Mouse (Mus musculus) neutrophil, adult 5-6 weeks (primary cell): ENCODE measurements around the gene Aggf1. TPM values are rescaled to one million over a fixed set of nuclear protein-coding genes. Genes with fewer than 3 reads are reported as not detected.

Source experiments
- ATAC-seq: fragments of 151-379, 151-347 bp; 2 replicates; pipeline ENCODE4 v1.8.0; 2017; ENCODE audit warnings: mild to moderate bottlenecking, moderate TSS enrichment; ENCODE audit not compliant: insufficient number of reproducible peaks, poor library complexity, low FRiP score, severe bottlenecking; ENCODE audit errors: extremely low read depth
- total RNA-seq: library from RNA; stranded (forward); fragments of 200-1000 nt; gene quantifications from 2 replicates; pipeline ENCODE4 v1.2.3, GENCODE M21; 2017

Aggf1 gene
- total RNA-seq, 1 experiment from 2014 or later, result 51.4 TPM

GRCm38 (mm10) chr13:95343470-95343869 is 31.7 kb downstream of the Aggf1 start:
- ATAC-seq, result no peak

GRCm38 (mm10) chr13:95336122-95336677 is 39.0 kb downstream of the Aggf1 start:
- no peak for ATAC-seq

GRCm38 (mm10) chr13:95332086-95332899 is 42.9 kb downstream of the Aggf1 start:
- no peak for ATAC-seq

GRCm38 (mm10) chr13:95330507-95330906 is 44.6 kb downstream of the Aggf1 start:
- ATAC-seq, result no peak

- no peak for ATAC-seq
Measured at GRCm38 (mm10) chr13:95328767-95329166, 46.4 kb downstream of the Aggf1 start.

- ATAC-seq, result no peak
Measured at GRCm38 (mm10) chr13:95327345-95327741, 47.8 kb downstream of the Aggf1 start.

- ATAC-seq, result no peak
Measured at GRCm38 (mm10) chr13:95326611-95327344, 48.4 kb downstream of the Aggf1 start.

DNA sequence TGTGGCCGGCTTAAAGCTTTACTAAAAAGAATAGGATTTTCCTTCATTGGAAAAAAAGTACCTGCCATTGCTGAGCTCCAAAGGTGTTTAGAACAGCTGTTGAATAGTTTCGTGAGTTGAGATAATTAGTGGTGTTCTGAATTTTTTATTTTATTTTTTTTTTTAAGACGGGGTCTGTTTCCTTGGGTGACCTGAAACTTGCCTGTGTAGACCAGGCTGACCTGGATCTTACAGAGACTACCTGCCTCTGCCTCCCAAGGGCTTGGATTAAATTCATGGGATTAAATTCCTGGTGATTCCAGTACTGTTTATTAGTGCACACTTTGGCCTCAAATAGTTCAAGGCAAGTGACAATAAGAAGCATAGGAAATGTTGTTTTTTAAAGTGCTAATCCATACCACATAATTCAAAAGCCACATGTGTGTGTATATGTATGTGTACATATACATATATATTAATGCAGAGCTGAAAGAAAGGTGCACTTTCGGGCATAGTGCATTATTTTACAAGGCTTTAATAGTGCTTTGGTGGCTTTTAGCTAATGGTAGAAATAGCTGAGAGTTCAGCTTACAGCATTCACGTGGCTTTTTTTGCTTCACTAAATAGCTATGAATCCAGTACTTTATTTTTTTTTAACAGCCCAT is 49.1 kb downstream of the Aggf1 start:
- no peak for ATAC-seq

GRCm38 (mm10) chr13:95325080-95325906 is 49.9 kb downstream of the Aggf1 start:
- ATAC-seq, result peak; percentile 56

DNA sequence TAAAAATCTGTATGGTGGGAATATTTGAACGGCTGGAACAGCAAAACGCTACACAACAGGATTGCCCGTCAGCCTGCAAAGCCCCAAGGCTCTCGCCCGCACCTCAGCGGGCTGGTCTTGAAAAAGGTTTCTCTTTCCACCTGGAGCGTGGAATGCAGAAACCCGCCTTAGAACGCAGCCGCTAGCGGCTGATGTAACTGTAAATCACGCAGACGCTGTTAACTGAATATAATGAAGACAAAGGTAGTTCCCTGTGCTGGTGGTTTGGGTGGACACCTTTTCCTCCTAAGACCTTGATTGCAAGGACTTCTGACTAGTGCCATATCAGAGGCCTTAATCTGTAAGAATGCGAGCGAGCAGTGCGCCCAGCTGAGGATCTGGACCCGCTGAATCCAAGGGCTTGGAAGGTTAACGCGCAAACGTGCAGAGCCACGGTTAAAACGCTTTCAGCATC is 50.5 kb downstream of the Aggf1 start:
- no peak for ATAC-seq

- ATAC-seq, result peak; percentile 32; the same call in 1 of the 2 replicates
Measured at GRCm38 (mm10) chr13:95323950-95324625, 51.1 kb downstream of the Aggf1 start.

DNA sequence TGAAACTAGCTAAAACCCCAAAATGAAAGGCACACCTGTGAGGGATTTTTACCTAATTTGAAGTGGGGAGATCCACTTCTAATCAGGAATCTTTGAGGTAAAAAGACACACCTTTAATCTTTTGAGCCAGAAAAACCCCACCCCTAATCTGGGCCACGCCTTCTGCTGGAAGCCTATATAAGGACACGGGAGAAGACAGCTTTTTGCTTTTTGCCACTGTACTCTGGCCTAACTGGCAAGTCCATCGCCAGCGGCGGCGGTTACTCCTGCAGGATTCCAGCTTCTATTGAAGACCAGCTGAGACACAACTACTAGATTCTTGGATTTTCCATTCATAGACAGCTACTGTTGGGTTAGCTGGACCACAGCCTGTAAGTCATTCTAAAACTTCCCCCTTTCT is 51.8 kb downstream of the Aggf1 start, which contains the start of gene Zbed3:
Gene Zbed3 (plus strand): TSS at position 213 of the 400 bp plus-strand sequence.
- no peak for ATAC-seq

GRCm38 (mm10) chr13:95320451-95320850 is 54.7 kb downstream of the Aggf1 start:
- ATAC-seq, result no peak

- no peak for ATAC-seq
Measured at GRCm38 (mm10) chr13:95319153-95319552, 56.0 kb downstream of the Aggf1 start.

GRCm38 (mm10) chr13:95312016-95312415 is 63.1 kb downstream of the Aggf1 start:
- ATAC-seq, result no peak

- no peak for ATAC-seq
Measured at GRCm38 (mm10) chr13:95307100-95307655, 68.0 kb downstream of the Aggf1 start.

DNA sequence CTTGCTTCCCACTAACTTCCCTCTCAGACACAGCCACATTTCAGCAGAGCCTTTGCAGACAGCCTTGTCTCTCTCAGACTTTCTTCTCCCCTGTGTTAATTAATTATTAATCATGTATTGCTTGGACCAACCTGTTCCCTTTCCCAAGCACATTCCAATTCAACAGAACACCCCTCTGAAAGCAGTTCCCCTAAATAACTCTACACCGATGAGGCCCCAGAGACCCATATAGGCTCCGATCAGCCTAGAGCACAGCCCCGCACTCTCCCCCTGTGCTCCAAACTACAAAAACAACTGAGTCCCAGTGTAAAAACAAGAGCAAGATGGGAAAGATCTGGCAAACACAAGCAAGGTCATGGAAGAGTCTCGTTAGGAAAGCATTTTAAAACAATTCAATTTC is 68.6 kb downstream of the Aggf1 start:
- no peak for ATAC-seq
